Mouse (Mus musculus) liver, postnatal 0 days (tissue): Measurements from ENCODE around the gene Cul9.

Experiments
- CTCF ChIP-seq: sonication (generic); IDR thresholded peaks from 2 replicates; pipeline ENCODE4 v1.5.1; 2016; ENCODE audit warnings: antibody characterized with exemption, low read depth
- EP300 ChIP-seq: IDR thresholded peaks from 2 replicates; pipeline ENCODE4 v1.6.1; 2016; ENCODE audit warnings: antibody characterized with exemption, low read depth, mild to moderate bottlenecking

GRCm38 (mm10) chr17:46549642-46550041 is 3.5 kb upstream of the Cul9 start:
- no peak for TF ChIP-seq CTCF
- no peak for TF ChIP-seq EP300
